Mouse (Mus musculus): ENCODE measurements around the gene 2410131K14Rik. TPM values are rescaled to one million over a fixed set of nuclear protein-coding genes. Genes with fewer than 3 reads are reported as not detected.
A peak's percentile ranks its signal among the peaks of the same experiment; 100 is the strongest.

2410131K14Rik gene
- polyA plus RNA-seq, 1 experiment from 2014 or later = 12.9 TPM

DNA sequence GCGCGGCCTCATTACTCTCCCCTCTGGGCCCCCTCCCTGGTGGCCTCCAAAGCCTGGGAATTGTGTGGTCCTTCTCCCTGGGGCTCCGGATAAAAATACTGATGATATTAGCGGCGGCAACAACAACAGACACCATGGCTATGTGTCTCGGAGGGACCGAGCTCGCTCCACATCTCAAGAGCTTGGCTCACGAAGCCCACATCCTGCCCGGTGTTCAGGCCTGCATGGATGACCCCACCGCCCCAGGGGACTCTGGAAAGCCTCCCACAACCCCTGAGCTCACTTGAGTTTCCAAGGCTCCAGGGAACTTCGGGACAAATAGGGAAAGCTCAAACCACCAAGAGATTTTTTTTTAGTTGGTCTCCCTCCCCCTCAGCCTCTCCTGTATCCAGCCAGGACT, 5.4 kb upstream of the 2410131K14Rik start:
- ATAC-seq (ENCODE audit: low FRiP score) = no peak
- WGBS = 81% methylated on average over 12 of the region's 12 CpGs

GRCm38 (mm10) chr5:118245606-118246308, 730 bp downstream of the 2410131K14Rik start:
- WGBS = 8% methylated on average over 15 of the region's 15 CpGs
- Histone ChIP-seq H3K27ac (peak overlapping the region; percentile 66), H3K4me1 (peaks cover 26% of the 10 kb centered on the region), H3K9me3 (replicated peaks) (no peaks in the 10 kb centered on the region), H3K9ac (peak overlapping the region; percentile 81), H3K4me3 (peak overlapping the region; percentile 67), H3K4me2 (replicated peaks) (peak overlapping the region; percentile 67), H3K36me3 (peaks cover 35% of the 10 kb centered on the region), H3K27me3 (no peaks in the 10 kb centered on the region)
- ATAC-seq (ENCODE audit: low FRiP score) = no peak

More for the DNA sequence above, 5.4 kb upstream of the 2410131K14Rik start:
- no peaks in the 10 kb centered on the region for H3K27me3 ChIP-seq
- H3K9me3 ChIP-seq (replicated peaks) = no peaks in the 10 kb centered on the region
- no peak overlapping the region for H3K9ac ChIP-seq
- peaks cover 9% of the 10 kb centered on the region; the same call in 1 of the 2 replicates for H3K4me1 ChIP-seq
- H3K4me2 ChIP-seq (replicated peaks) = no peak overlapping the region
- H3K4me3 ChIP-seq = no peak overlapping the region
- no peak overlapping the region for H3K27ac ChIP-seq
- H3K36me3 ChIP-seq = peaks cover 64% of the 10 kb centered on the region

DNA sequence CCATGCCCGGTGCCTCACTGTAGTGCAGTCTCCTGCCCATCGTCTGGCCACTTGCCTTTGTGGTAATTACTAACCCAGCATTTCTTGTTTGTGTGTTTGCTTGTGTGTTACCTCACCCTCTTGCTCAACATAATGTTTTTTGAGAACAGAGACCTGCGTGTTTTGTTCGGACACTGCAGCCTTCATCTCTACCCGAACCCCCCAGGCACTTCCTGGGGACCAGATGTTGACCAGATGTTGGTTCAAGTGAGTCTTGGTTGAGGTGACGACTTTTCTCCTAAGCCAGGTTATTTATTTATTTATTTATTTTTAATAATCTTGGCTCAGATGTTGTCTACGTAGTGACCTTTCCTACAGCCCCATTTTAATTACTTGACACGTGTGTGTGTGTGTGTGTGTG, 2.4 kb downstream of the 2410131K14Rik start:
- no peak overlapping the region for H3K4me3 ChIP-seq
- no peaks in the 10 kb centered on the region for H3K9me3 ChIP-seq (replicated peaks)
- peaks cover 24% of the 10 kb centered on the region for H3K36me3 ChIP-seq
- ATAC-seq (ENCODE audit: low FRiP score) = no peak
- 82% methylated on average over 8 of the region's 8 CpGs for WGBS
- no peak overlapping the region; the same call in 1 of the 2 replicates for H3K4me2 ChIP-seq (replicated peaks)
- no peak overlapping the region for H3K9ac ChIP-seq
- peaks cover 26% of the 10 kb centered on the region for H3K4me1 ChIP-seq
- H3K27me3 ChIP-seq = no peaks in the 10 kb centered on the region
- H3K27ac ChIP-seq = no peak overlapping the region

GRCm38 (mm10) chr5:118250987-118251386, 6.0 kb downstream of the 2410131K14Rik start:
- H3K4me2 ChIP-seq (replicated peaks) = no peak overlapping the region
- no peaks in the 10 kb centered on the region for H3K27me3 ChIP-seq
- H3K4me3 ChIP-seq = no peak overlapping the region
- no peak for ATAC-seq (ENCODE audit: low FRiP score)
- H3K36me3 ChIP-seq = peaks cover 28% of the 10 kb centered on the region; the same call in 1 of the 2 replicates
- no peaks in the 10 kb centered on the region for H3K9me3 ChIP-seq (replicated peaks)
- no peak overlapping the region for H3K27ac ChIP-seq
- peaks cover 14% of the 10 kb centered on the region for H3K4me1 ChIP-seq
- no peak overlapping the region for H3K9ac ChIP-seq
- 81% methylated on average over 5 of the region's 7 CpGs for WGBS

- Histone ChIP-seq H3K9ac (no peak overlapping the region), H3K4me1 (no peaks in the 10 kb centered on the region), H3K9me3 (replicated peaks) (no peaks in the 10 kb centered on the region), H3K27ac (no peak overlapping the region), H3K36me3 (peaks cover 46% of the 10 kb centered on the region), H3K4me3 (no peak overlapping the region), H3K4me2 (replicated peaks) (no peak overlapping the region), H3K27me3 (no peaks in the 10 kb centered on the region)
- ATAC-seq (ENCODE audit: low FRiP score) = no peak
- 83% methylated on average over 3 of the region's 3 CpGs for WGBS
Observed at GRCm38 (mm10) chr5:118253551-118253950, 8.5 kb downstream of the 2410131K14Rik start.

DNA sequence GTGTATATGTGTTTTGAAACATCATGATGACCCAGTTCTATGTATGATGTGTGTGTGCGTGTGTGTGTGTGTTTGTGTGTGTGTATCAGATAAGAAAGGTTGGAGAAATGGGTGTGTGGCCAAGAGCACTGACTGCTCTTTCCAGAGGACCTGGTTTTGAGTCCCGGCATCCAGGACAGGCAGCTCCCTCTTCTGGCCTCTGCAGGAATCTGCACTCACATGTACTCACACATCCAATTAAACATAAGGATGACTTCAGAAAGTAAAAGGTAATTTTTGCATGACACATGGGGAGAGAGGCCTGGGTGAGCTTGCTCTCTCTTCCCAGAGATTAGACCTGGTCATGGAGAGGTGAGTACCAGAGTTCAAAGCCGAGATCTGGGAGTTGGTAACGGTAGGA, 12.0 kb downstream of the 2410131K14Rik start:
- H3K4me1 ChIP-seq = peaks cover 9% of the 10 kb centered on the region; the same call in 1 of the 2 replicates
- WGBS = 94% methylated on average over 4 of the region's 4 CpGs
- H3K9me3 ChIP-seq (replicated peaks) = no peaks in the 10 kb centered on the region
- no peak overlapping the region for H3K4me2 ChIP-seq (replicated peaks)
- no peak overlapping the region for H3K9ac ChIP-seq
- no peak overlapping the region for H3K27ac ChIP-seq
- no peak overlapping the region for H3K4me3 ChIP-seq
- H3K27me3 ChIP-seq = no peaks in the 10 kb centered on the region
- peaks cover 66% of the 10 kb centered on the region for H3K36me3 ChIP-seq
- no peak for ATAC-seq (ENCODE audit: low FRiP score)

- ATAC-seq (ENCODE audit: low FRiP score) = no peak
- H3K27me3 ChIP-seq = no peaks in the 10 kb centered on the region
- H3K36me3 ChIP-seq = peaks cover 75% of the 10 kb centered on the region
- peaks cover 11% of the 10 kb centered on the region; the same call in 1 of the 2 replicates for H3K4me1 ChIP-seq
- H3K4me3 ChIP-seq = no peak overlapping the region
- H3K9ac ChIP-seq = no peak overlapping the region
- H3K27ac ChIP-seq = peak overlapping the region; percentile 12; the same call in 1 of the 2 replicates
- WGBS = 64% methylated on average over 6 of the region's 6 CpGs
- no peak overlapping the region for H3K4me2 ChIP-seq (replicated peaks)
- no peaks in the 10 kb centered on the region for H3K9me3 ChIP-seq (replicated peaks)
Observed at GRCm38 (mm10) chr5:118259152-118259551, 14.1 kb downstream of the 2410131K14Rik start.

- Histone ChIP-seq H3K9ac (no peak overlapping the region), H3K4me1 (peaks cover 11% of the 10 kb centered on the region; the same call in 1 of the 2 replicates), H3K27me3 (no peaks in the 10 kb centered on the region), H3K27ac (no peak overlapping the region), H3K9me3 (replicated peaks) (no peaks in the 10 kb centered on the region), H3K4me2 (replicated peaks) (no peak overlapping the region), H3K36me3 (peaks cover 78% of the 10 kb centered on the region), H3K4me3 (no peak overlapping the region)
- ATAC-seq (ENCODE audit: low FRiP score) = no peak
- 90% methylated on average over 6 of the region's 6 CpGs for WGBS
Observed at GRCm38 (mm10) chr5:118259636-118260035, 14.6 kb downstream of the 2410131K14Rik start.

DNA sequence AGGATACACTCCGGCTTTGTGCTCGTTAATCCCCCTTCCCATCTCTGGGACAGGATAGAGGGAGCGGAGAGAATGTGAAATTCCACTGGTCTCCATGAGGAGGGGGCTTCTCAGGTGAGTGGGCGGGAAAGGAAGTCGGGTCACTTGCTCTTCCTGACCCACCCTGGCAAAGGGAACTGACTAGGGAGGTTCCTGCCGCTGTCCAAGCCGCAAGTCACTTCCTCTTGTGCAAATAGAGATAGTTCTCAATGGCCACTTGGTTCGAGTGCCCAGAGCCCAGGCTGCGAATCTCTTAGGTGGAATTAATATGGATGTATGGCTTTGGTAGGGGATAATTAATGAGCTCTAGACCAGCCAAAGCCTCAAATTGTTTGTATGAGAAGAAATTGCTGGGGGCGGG, 15.0 kb downstream of the 2410131K14Rik start:
- H3K4me2 ChIP-seq (replicated peaks) = no peak overlapping the region
- H3K27ac ChIP-seq = no peak overlapping the region
- no peak overlapping the region for H3K9ac ChIP-seq
- no peaks in the 10 kb centered on the region for H3K9me3 ChIP-seq (replicated peaks)
- WGBS = 88% methylated on average over 10 of the region's 10 CpGs
- H3K27me3 ChIP-seq = no peaks in the 10 kb centered on the region
- no peak for ATAC-seq (ENCODE audit: low FRiP score)
- H3K36me3 ChIP-seq = peaks cover 78% of the 10 kb centered on the region
- H3K4me3 ChIP-seq = no peak overlapping the region
- peaks cover 11% of the 10 kb centered on the region; the same call in 1 of the 2 replicates for H3K4me1 ChIP-seq

DNA sequence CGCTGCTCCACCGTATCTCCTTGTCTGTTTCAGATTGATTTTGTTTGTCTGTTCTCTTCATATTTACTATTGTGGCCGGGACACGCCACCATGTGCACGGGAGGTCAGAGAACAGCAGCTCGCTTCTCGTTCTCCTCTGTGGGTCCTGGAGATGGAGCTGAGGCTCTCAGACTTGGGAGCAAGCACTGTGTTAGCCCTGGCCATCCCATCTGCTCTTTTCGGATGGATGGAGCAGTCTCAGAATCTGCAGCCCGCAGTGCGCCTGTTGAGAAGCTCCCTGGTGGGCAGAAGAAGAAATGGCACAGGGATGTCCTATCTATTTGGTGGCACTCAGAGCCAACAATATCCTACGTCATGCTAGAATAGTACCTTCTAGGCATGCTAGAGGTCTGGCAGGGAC, 15.6 kb downstream of the 2410131K14Rik start:
- H3K9ac ChIP-seq = no peak overlapping the region
- H3K9me3 ChIP-seq (replicated peaks) = no peaks in the 10 kb centered on the region
- no peaks in the 10 kb centered on the region for H3K27me3 ChIP-seq
- WGBS = 94% methylated on average over 11 of the region's 11 CpGs
- ATAC-seq (ENCODE audit: low FRiP score) = no peak
- H3K4me3 ChIP-seq = no peak overlapping the region
- no peak overlapping the region for H3K4me2 ChIP-seq (replicated peaks)
- peaks cover 11% of the 10 kb centered on the region; the same call in 1 of the 2 replicates for H3K4me1 ChIP-seq
- H3K27ac ChIP-seq = no peak overlapping the region
- H3K36me3 ChIP-seq = peaks cover 74% of the 10 kb centered on the region

DNA sequence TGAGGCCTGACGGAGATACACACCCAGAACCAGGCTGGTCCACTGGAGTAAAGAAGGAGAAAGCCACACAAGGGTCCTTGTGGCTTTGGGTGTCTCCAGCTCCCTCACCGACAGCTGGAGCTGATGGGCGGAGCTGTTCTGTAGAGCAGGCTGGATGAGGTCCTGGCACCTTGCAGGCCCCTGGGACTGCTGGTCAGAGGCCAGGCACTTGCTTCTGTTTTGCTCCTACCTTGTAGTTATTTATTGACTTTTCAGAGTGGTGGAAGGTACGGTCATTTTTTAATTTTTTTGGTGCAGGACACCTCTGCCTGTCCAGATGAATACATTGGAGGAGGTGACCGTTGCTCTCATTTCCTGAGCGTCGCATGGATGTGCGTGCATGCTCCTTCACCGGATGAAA, 16.2 kb downstream of the 2410131K14Rik start:
- H3K27ac ChIP-seq = no peak overlapping the region
- peaks cover 69% of the 10 kb centered on the region for H3K36me3 ChIP-seq
- no peak overlapping the region for H3K4me2 ChIP-seq (replicated peaks)
- H3K4me3 ChIP-seq = no peak overlapping the region
- no peaks in the 10 kb centered on the region for H3K9me3 ChIP-seq (replicated peaks)
- H3K4me1 ChIP-seq = peaks cover 11% of the 10 kb centered on the region; the same call in 1 of the 2 replicates
- 96% methylated on average over 9 of the region's 9 CpGs for WGBS
- ATAC-seq (ENCODE audit: low FRiP score) = no peak
- no peaks in the 10 kb centered on the region for H3K27me3 ChIP-seq
- no peak overlapping the region for H3K9ac ChIP-seq

GRCm38 (mm10) chr5:118262418-118262817, 17.4 kb downstream of the 2410131K14Rik start:
- H3K36me3 ChIP-seq = peaks cover 57% of the 10 kb centered on the region
- ATAC-seq (ENCODE audit: low FRiP score) = no peak
- 98% methylated on average over 8 of the region's 8 CpGs for WGBS

GRCm38 (mm10) chr5:118264279-118264678, 19.3 kb downstream of the 2410131K14Rik start:
- Histone ChIP-seq H3K36me3 (peaks cover 40% of the 10 kb centered on the region), H3K9me3 (replicated peaks) (no peaks in the 10 kb centered on the region), H3K4me2 (replicated peaks) (no peak overlapping the region), H3K4me1 (peaks cover 9% of the 10 kb centered on the region), H3K27me3 (peaks cover 11% of the 10 kb centered on the region; the same call in 1 of the 2 replicates), H3K27ac (no peak overlapping the region), H3K9ac (no peak overlapping the region), H3K4me3 (no peak overlapping the region)
- no peak for ATAC-seq (ENCODE audit: low FRiP score)
- WGBS = 68% methylated on average over 9 of the region's 9 CpGs

More at GRCm38 (mm10) chr5:118262418-118262817, 17.4 kb downstream of the 2410131K14Rik start:
- no peaks in the 10 kb centered on the region for H3K9me3 ChIP-seq (replicated peaks)
- no peak overlapping the region for H3K27ac ChIP-seq
- H3K4me3 ChIP-seq = no peak overlapping the region
- peaks cover 11% of the 10 kb centered on the region; the same call in 1 of the 2 replicates for H3K4me1 ChIP-seq
- no peak overlapping the region for H3K9ac ChIP-seq
- H3K4me2 ChIP-seq (replicated peaks) = no peak overlapping the region
- H3K27me3 ChIP-seq = peaks cover 4% of the 10 kb centered on the region; the same call in 1 of the 2 replicates
